Mouse (Mus musculus): ENCODE data around the gene Olfr149.
A peak's percentile ranks its signal among the peaks of the same experiment; 100 is the strongest.
"Not testable (repeated sequence)": the region's sequence is repeated elsewhere in the genome, so short reads cannot be mapped to it uniquely, and the experiment has no call there.

The Olfr149 gene

DNA sequence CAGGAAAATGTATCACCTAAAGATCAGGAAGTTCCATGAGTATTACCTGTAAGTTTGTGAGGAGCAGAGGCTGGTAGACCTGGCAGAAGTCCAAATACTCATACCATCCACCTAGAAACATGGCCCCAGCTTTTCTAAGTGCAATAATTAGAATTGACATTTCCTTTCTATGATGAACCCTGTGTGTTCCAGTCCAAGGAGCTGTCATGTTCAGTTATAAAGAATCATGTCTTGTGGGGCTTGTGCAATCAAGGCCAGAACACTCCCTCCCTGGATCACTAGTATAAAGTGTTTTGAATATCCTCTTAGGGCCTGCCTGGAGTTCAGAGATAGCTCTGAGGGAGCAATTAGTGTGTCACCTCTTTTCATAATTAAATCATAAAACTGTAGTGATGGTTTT lies at the start of gene Olfr149:
TSS of gene Olfr149 (minus strand) at position 101 of the 400 bp plus-strand sequence.
- DNase-seq (ENCODE audit: low read depth, low spot score), result no peak

DNA sequence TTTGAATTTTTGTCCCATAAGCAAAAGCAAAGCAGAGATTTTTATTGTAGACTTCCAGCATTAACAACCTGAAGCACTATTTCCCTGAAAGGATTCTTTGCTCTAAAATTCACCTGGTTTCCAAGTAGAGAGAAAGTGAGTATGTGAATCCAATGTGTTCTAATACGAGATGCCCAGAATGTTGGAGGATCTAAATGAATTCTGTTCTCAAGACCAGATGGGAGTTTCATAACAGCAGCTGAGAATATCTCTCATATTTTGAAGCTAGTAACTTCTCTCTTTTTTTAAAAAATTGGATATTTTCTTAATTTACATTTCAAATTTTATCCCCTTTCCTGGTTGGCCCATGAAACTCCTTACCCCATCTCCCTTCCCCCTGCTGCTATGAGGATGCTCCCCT lies 39.5 kb upstream of the Olfr149 start:
- DNase-seq (ENCODE audit: low read depth, low spot score), result no peak

DNA sequence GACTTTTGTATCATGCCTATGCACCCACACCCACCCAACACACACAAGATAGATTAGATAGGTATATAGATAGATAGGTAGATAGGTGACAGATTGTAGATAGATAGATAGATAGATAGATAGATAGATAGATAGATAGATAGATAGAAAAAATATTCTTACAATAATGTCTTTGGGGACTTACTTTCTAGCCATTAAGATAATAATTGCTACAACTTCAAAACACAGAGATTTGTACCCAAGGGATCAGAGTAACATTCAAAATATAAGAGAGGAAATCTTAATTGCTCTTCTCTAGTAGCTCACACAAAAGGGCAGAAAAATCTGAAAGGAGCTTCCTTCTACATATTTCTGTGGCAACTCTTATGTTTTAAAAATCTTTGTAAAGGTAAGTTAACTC lies 39.0 kb upstream of the Olfr149 start, which contains the start of gene Olfr967:
TSS of gene Olfr967 (plus strand) at position 301 of the 400 bp plus-strand sequence.
- no peak for DNase-seq (ENCODE audit: low read depth, low spot score)

DNA sequence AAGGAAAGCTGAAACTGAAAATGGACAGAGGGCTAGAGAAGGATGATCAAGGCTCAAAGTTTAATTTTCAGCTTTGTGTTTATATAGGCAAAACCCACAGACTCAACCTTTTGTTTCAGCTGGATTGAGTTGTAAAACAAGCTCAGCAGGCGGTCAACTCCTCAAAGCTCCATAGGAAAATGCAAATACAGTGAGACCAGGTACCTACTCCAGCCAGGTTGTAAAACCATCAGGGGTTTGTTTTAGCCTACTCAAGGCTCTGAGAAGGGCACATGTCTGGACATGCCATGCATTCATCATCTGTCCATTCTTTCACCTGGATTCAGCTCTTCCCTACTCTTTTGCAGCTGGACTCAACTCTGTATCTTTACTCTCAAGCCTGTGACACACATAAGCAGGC lies 33.8 kb upstream of the Olfr149 start:
- DNase-seq (ENCODE audit: low read depth, low spot score), result peak; percentile 33

DNA sequence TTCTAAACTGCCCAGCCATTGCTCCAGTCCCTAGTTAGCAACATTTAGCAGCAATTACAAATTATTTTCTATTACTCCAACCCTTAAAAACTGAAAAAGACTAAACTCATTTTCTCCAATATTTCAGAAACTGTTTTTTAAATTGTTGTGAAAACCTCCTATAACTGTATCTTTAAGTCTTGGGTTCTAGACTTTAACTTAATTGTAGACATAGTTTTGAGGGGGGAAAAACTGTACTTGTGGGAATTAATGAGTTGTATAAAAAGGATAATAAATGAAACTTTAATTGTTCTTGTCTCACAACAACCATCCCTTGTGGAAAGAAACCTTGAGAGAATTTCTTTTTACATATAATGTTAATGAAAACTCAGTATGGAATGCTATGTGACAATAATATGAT lies 23.8 kb upstream of the Olfr149 start, which contains the start of gene Olfr150:
TSS of gene Olfr150 (plus strand) at position 301 of the 400 bp plus-strand sequence.
- DNase-seq (ENCODE audit: low read depth, low spot score), result no peak

DNA sequence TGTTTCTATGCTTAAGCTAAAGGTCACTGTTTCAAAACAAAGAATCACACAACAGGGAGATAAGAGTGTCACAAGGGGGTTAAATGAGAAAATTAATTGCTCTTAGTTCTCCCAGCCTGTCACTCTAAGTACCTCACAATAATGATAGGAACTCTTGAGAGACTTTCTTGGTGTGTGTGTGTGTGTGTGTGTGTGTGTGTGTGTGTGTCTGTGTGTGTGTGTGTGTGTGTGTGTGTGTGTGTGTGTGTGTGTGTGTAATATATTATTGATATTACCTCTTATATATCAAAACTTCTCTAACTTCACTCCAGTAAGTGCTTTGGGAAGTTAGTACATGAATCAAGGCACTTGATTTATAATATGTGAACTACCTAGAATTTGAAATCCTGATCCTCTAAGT lies 4.1 kb upstream of the Olfr149 start, which contains the start of gene Olfr965:
TSS of gene Olfr965 (plus strand) at position 301 of the 400 bp plus-strand sequence.
- DNase-seq (ENCODE audit: low read depth, low spot score), result no peak

DNA sequence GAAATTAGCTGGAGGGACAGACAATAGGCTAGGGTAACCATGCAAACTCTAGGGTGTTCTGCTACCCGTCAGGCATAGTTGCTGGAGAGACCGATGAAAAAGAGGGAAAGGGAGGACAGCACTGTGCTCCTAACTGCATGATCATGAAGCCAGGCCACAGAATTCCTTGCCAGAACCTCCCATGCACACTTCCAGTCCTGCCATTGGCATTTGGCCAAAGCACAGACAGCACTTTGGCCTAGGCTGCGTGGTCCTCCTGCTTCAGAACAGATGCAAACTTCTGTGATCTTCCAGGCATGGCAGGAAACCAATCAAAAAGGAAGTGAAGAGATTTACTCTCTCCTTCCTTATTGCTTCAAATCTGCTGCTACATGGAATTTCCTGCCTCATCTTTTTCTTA lies 2.0 kb upstream of the Olfr149 start:
- no peak for DNase-seq (ENCODE audit: low read depth, low spot score)

DNA sequence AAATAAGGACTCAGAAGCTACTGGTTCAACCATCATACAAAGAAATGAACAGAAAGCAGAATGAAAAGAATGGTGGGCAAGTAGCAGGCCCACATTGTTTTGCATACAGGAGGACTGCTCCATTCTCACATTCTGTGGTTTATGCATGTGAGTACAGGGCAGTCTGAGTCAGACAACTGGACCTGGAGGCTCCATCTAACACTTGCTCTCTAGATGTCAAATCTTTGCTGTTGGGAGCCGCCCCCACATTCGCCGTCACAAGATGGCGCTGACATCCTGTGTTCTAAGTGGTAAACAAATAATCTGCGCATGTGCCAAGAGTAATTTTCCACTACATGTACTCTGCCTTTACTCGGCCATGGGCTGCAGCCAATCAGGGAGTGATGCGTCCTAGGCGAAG lies 5.8 kb downstream of the Olfr149 start:
- not testable (repeated sequence) for DNase-seq (ENCODE audit: low read depth, low spot score)

DNA sequence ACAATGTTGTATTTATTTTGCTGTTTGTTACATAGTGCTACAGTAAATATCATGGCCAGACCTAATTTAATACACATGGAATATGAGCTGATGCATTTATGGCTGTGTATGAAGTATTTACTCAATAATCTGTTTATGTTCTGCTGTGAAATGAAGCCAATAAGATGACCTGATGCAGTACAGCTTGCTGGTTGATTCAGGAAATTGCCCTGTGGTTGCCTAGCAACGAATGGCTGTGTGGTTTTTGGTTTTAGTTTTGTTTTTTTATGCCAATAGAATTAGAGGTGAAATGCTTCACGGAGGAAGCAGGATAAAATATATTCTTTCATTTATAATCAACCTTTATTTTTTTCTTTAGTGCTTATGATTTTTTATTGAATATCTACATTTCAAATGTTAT lies 27.6 kb downstream of the Olfr149 start:
- no peak for DNase-seq (ENCODE audit: low read depth, low spot score)

DNA sequence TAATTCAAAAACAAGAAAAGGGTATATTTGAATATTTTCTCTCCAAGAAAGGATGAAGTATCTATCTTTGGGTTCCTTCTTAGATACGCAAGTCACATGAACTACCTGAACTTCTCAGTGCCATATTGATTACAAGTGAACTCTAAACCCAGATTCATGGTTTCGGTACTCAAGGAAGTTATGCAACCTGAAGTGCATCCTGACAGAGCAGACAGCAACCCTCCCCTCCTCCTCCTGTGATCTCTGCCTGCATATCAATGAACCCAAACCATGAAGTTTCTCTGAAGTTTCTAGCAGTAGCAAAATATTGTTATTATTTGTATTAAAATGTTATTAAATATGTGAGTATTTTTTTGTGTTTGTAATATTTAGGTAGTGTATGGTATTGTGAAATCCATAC lies 28.4 kb downstream of the Olfr149 start:
- DNase-seq (ENCODE audit: low read depth, low spot score), result no peak

DNA sequence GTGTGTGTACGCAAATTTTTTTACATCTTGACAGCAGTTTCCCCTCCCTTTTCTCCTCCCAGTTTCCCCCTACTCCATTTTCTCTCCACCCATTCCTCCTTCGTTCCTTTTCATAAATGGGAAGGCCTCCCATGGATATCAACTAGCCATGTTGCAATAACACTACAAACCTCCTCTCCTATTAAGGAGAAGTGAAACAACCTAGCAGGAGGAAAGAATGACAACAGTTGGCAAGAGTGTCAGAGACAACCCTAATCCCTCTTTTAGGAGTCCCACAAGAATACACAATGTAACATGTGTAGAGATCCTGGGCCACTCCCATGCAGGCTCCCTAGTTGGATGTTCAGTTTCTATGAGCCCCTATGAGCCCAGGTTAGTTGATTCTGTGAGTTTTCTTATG lies 32.1 kb downstream of the Olfr149 start:
- no peak for DNase-seq (ENCODE audit: low read depth, low spot score)

DNA sequence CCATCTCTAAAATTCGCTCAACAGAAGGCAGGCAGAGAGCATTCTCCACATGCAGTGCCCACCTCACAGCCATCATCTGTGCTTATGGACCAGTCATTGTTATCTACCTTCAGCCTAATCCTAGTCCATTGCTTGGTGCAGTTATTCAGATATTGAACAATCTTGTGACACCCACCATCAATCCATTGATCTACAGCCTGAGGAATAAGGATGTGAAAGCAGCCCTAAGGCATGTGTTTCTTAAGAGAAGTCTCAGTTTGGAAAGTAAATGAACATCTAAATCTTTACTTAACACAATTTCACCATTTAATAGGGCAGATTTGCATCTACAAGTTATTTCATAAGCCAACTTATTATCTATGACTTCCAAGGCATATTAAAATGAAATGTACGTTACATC lies 37.2 kb downstream of the Olfr149 start:
- no peak for DNase-seq (ENCODE audit: low read depth, low spot score)

DNA sequence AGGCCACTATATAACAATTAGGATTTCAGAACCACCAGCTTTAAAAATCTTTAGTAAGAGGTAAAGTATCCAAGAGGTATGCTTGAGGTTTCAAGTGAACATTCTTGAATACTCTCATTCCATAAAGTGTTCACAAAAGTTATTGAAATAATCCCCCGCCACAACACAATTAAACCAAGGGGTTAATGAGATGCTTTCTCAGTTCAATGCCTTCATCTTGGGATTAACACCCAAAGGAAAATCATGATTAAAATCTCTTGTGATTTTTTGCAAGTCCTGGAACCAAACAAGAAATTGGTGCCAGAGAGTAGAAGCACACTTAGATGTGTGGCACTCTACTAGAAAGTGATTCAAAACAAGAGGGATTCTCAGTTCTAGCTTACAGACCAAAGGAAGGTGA lies 40.0 kb downstream of the Olfr149 start, which contains the start of gene Olfr963:
TSS of gene Olfr963 (plus strand) at position 301 of the 400 bp plus-strand sequence.
- DNase-seq (ENCODE audit: low read depth, low spot score), result no peak

DNA sequence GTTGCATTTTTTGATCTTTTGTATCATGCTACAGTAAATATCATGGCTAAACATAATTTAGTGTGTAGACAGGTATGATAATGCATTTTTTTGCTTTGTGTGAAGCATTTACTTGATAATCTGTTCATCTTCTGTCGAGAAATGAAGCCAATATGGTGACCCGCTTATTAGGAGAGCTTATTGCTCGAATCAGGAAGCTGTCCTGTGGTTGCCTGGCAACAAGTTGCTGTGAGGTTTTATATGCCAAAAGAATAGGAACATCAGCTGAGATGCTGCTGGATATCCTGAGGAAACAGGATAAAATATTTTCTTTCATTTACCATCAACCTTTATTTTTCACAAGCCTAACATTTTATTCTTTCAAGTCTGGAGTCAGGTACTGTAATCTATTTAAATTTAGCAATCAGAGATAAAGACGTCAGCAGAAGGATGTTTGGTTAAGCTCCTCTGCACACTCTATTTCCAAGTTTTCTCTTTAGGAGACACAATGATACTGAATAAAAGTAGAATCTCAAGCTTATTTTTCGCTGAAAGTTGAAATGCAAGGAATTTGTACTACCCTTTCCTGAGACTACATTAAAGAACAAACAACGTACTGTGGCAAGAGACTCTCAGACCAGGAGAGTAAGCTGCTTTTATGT lies 52.0 kb downstream of the Olfr149 start:
- DNase-seq (ENCODE audit: low read depth, low spot score), result no peak
